Mouse (Mus musculus) cerebellum, adult 2 months (tissue): Measurements from ENCODE around the gene Bmpr2.

ENCODE experiments used
- CTCF ChIP-seq: fragments of 200-500 bp; IDR thresholded peaks from 2 replicates; pipeline ENCODE4 v1.5.1; 2011; ENCODE audit warnings: low read depth, mild to moderate bottlenecking, control low read depth, low read length, moderate library complexity, borderline replicate concordance; ENCODE audit not compliant: insufficient read depth
- POLR2A ChIP-seq: fragments of 200-500 bp; IDR thresholded peaks from 2 replicates; pipeline ENCODE4 v1.6.1; 2011; ENCODE audit warnings: low read length, control low read depth, borderline replicate concordance; ENCODE audit not compliant: insufficient read depth

DNA sequence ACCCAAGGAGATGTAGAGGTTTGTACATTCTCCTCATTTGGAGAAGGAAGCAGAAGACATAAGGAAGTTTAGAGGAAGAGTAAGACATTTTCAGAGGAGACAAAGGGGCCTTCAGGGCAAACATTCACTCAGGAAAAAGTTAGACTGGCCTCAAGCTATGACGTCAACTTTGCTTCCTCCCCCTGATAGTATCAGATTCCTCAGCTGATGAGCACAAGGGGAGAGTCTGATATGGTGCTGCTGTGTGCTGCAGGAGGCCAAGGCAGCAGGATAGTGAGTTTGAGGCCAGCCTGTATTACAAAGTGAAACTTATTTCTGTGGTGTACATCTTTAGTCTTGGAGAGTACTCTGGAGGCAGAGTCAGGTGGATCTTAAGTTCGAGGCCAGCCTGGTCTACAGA is 14.2 kb upstream of the Bmpr2 start:
- TF ChIP-seq CTCF (no peak), POLR2A (no peak)
